Mouse (Mus musculus): ENCODE data around the gene Top1.

- TF ChIP-seq POLR2A (IDR thresholded peaks at IDR 0.05; ENCODE audit: extremely low read depth, insufficient read depth, low read length) (no peak), CTCF (IDR thresholded peaks at IDR 0.05; ENCODE audit: low read depth, low read length) (peak; percentile 57; the same call in 1 of the 2 replicates)
Measured at GRCm38 (mm10) chr2:160729851-160730796, 84.4 kb downstream of the Top1 start.

Data from liver, adult 2 months (tissue).